Mouse (Mus musculus): ENCODE measurements at regions not wholly inside any gene's neighbourhood (a gene's known extent, or its start where the extent isn't known, plus 50 kb on each side); places are given as distances from the start of the nearest gene placed in this dataset.

- no peak for DNase-seq
Observed at GRCm38 (mm10) chr8:36304809-36305208, 539.2 kb downstream of the Gm19410 start.

DNA sequence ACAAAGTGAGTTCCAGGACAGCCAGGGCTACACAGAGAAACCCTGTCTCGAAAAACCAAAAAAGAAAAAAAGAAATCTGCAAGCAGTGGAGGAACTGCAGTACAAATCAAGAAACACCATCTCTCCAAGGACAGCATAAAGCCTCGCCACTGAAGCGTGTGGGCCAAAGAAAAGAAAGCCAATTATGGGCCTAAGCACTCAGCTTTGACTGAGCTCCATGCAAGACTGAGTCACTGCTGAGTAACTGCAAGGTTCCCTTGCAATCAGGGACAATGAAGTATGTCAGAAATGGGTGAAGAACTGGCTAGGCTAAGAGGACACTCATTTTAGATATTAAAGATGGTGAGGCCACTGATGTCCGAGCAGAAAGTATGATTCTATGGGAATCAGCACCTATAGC lies 540.7 kb downstream of the Gm19410 start:
- no peak for DNase-seq

DNA sequence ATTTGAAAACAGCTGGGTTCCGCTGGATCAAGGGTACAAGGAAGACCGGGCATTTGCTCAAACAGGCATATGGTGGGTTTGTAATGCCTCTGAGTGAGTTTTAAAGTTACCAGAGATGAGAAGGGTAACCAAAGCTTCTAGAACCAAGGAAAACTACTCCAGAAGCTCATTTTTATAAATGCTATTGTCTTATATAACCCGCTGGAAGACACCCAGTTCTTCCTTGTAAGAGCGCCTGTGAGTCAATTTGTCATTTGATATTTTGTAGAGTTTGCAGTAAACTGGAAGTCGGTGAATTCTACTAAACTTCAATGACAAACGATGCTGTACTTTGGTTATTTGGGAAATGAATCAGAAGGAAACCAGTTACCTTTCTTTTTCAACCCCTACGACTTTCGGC lies 541.9 kb downstream of the Gm19410 start:
- no peak for DNase-seq

DNA sequence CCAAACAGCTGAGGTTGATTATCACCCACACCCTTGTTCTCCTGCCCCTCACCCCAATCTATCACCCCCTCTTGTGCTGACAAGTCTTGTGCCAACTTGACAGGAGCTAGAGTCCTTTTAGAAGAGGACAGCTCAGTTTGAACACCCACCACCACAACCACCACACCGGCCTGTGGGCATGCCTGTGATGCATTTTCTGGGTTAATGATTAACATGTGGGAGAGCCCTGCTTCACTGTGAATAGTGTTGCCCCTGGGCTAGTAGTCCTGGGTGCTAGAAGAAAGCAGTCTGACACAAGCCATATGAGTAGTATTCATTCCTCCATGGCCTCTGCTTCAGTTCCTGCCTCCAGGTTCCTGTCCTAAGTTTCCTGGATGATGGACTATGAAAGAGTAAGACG lies 542.5 kb downstream of the Gm19410 start:
- DNase-seq, result no peak

- DNase-seq, result no peak
Observed at GRCm38 (mm10) chr8:36309326-36309725, 543.7 kb downstream of the Gm19410 start.

GRCm38 (mm10) chr8:36309952-36310351 lies 544.4 kb downstream of the Gm19410 start:
- DNase-seq, result no peak

DNA sequence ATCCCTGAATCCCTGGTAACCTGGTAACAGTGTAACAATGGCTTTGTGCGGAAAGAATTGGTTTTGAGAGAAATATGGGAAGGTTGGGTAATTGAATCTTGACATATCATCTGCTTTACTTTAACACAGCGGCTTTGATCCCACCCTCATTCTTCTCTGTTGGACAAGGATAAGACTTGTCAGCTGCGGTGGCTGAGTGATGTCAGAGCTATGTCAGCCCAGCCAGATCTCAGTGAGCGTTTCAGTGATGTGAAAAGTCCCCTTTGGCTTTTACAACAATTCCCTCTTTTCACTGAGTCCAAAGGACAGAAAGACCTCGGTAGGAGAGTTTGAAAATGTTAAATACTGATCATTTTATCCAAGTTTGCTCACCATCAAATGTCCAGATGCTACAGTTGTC lies 546.1 kb downstream of the Gm19410 start:
- DNase-seq, result no peak

DNA sequence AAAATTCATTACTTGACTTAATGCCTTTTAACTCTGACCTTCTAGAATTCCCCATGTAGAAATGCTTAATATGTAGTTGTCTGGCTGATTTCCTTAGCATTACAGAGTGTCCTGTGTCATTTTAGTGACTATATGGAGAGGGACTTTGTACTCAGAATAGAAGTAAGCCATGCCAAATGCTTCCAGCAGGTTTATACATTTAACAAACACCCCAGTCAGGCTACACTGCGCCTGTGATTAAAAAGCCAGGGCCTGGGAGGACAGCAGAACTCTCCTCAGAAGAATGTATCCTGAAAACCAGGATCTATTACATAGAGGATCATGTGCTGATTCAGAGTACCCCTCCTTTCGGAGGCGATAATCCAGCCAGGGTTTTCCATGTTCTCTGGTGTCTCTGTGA lies 547.4 kb downstream of the Gm19410 start:
- no peak for DNase-seq

DNA sequence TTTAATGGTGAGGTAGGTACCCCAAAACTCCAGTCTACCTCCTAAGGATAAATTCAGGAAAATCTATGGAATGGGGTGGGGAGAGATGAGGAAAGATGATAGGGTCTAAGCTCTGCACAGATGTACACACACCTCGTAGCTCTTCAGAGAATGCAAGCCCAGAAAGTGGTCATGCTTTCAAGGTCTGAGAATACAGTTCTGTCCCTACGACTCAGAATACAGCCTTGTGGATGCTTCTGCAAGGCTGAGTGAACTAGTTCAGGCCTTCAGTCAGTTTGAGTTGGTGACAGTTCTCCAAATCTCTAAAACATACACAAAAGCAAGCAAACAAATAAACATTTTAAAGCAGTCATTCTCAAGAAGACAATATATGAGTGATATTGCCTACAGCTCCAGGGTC lies 552.8 kb downstream of the Gm19410 start:
- DNase-seq, result no peak

DNA sequence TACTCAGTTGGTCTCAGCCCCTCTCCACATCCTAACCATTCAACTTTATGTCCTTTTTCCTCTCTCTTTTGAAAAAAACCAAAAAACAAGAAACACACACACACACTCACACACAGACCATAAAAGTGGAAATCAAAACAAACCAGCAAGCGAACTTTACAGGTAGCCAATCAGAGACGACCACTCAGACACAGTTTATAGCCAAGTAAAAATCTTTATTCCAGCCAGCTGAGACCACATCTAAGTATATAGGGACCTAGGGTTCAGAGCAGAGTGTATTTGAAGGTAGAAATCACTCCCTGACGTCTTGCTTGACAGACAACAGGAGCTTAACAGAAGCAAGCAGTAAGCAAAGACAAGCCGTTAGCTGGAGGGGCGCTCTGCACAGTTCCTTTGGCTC lies 553.3 kb downstream of the Gm19410 start:
- DNase-seq, result no peak

DNA sequence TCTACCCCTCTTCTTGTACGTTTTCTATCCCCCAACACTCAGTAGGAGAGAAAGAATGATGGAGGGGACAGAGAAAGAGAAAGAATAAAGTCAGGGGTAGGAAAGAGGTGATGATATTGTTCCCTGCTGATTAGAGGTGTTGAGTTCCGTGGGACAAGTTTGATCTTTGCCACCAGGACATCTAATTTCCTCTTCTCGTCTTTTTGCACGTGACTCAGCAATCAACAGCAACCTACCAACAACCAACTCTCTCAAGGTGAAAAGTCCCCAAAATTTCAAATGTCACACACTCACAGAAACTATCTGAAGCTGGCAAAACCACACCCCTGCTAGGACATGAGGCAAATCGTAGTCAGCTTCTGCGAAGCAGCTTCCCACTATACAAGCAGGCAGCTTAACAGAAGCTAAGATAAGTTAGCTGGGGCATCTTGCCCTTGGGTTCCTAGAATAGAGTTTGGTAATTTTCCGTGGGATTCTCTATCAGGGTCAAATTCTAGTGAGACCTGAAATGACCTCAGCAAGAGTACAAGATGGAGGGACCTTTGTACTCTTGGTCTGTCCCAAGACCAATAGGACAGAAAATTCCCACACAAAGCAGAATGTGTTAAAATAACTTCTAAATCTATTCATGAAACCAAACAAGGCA lies 553.8 kb downstream of the Gm19410 start:
- no peak for DNase-seq

DNA sequence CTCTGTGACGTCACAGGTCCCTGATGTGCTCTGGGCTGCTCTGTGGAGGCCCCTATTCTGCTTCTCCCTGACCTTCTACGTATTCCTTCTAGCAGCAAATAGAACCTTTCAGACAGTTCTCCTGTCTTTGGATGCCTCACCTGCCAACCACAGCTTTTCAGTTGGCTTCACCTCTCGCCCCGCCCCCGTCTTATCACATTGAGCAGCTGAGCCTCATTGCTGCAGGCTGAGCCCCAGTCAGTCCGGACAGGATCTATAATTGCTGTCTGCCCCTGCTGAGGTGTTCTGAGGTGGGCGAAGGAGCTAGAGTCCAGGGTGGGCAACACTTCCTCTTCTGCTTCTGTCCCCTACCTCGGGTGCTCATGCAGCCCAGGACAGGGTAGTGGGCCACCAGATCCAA lies 556.5 kb downstream of the Gm19410 start:
- DNase-seq, result no peak

- DNase-seq, result no peak
Observed at GRCm38 (mm10) chr8:36322578-36322977, 557.0 kb downstream of the Gm19410 start.

- no peak for DNase-seq
Observed at GRCm38 (mm10) chr8:36338628-36339027, 573.0 kb downstream of the Gm19410 start.

GRCm38 (mm10) chr8:36339449-36339848 lies 573.9 kb downstream of the Gm19410 start:
- DNase-seq, result no peak

GRCm38 (mm10) chr8:36340454-36340853 lies 574.9 kb downstream of the Gm19410 start:
- DNase-seq, result no peak

DNA sequence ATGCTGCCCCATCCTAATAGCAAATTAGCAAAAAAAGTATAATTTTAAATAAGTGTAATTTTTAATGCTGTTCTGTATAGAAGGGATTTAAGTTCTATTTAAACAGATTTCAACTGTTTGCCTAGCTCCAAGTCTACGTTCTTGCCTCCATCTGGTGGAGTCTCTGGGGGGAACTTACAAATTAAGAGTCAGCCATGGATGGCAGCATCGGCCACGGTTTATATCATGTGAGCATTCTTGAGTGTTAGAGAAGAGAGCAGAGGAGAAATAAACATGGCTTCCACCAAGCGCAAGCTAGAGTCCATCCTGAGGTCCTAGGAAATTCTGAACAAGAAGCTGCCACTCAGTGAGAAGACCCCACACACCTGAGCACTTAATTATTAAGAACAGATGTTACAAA lies 576.4 kb downstream of the Gm19410 start:
- no peak for DNase-seq

- DNase-seq, result no peak
Observed at GRCm38 (mm10) chr8:36342650-36343049, 577.1 kb downstream of the Gm19410 start.

- peak; percentile 95 for DNase-seq
Observed at GRCm38 (mm10) chr8:36346682-36347324, 581.2 kb downstream of the Gm19410 start.

- no peak for DNase-seq
Observed at GRCm38 (mm10) chr8:36348067-36348466, 582.5 kb downstream of the Gm19410 start.

- no peak for DNase-seq
Observed at GRCm38 (mm10) chr8:36354926-36355325, 589.3 kb downstream of the Gm19410 start.

DNA sequence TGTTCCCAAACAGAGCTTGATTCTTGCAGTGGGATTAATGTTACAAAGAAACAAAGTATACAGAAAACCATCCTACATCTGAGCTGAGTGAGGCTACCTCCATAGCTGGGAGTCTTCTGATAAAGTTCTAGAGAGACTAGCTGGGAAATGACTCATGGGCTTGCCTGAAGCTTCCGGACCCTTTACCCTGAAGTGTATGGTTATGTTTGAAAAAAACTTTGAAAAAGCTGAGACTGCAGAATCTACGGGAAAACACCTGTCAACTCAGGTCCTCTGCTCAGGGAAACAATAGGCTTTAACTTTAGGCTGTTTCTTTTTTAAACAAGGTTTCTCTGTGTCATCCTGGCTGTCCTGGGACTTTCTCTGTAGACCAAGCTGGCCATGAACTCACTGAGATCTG lies 593.4 kb downstream of the Gm19410 start:
- DNase-seq, result no peak

GRCm38 (mm10) chr8:36361255-36361654 lies 595.7 kb downstream of the Gm19410 start:
- DNase-seq, result peak; percentile 88

GRCm38 (mm10) chr8:36361818-36362217 lies 596.2 kb downstream of the Gm19410 start:
- no peak for DNase-seq

DNA sequence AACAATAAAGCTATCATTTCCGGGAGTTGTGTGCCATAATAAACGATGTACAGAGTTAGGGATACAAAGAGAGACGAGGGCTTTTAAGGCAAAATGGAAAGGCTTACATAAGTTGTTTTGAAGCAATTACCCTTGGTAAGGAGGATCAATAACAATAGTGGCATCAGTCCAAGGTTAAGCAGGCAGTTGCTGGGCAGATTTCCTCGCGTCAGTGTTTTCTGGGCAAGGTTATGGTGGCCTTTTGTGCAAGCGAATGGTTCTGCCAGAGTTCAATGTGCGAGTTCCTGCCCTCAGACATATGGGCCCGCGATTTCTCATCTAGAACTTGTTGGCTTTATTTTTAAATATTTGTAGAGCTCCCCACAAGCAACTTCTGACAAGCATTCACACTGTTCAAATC lies 597.7 kb downstream of the Gm19410 start:
- peak; percentile 31 for DNase-seq

All from lung, postnatal 36 days (tissue).